Mouse (Mus musculus): ENCODE measurements at regions not wholly inside any gene's neighbourhood (a gene's known extent, or its start where the extent isn't known, plus 50 kb on each side); places are given as distances from the start of the nearest gene placed in this dataset.

DNA sequence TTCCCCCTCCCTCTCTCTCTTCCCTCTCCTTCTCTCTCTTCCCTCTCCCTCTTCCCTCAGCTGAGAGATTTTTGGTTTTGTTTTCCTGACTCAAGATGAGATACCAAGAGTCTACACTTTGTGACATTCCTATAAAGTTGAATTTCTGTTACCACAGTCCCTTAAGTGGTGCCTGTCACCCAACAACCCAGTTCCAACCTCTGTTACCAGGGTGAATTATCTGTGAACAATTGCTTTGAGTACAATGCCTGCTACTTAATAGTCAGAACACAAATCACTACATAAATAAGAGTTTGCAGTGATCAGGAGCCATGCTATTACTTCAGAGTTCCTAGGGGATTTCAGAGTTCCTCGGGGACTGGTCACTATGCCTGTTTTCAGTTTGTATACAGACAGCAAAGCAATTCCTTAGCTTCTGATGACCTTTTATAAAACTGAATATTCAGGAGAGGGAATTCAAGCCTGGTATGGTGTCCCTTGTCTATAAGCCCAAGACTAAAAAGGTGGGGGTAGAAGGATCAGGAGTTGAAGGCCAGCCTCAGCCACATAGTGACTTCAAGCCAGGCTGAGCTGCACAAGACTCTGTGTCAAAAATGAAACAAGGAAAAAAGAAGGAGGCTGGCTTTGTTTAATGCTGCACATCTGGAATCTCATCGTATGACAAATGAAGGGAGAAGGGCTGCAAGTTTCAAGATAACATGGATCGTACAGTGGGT lies 99.2 kb upstream of the F13a1 start:
- DNase-seq, result no peak

DNA sequence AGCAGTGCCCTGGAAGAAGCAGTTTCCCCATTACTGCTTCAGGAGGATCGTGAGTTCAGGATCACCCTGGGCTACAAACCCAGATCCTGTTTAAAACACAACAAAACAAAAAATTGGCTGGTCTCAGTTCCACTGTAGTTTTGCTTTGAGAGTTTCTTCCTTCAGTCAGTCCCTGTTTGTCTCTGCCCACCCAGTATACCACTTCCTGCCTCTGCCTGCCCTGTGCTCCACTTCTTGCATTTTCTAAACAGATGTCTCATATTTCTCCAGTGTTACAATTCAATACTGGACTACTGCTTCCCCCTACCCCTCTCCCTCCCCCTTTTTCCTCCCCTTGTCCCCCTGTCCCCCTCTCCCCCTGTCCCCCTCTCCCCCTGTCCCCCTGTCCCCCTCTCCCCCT lies 98.6 kb upstream of the F13a1 start:
- no peak for DNase-seq

DNA sequence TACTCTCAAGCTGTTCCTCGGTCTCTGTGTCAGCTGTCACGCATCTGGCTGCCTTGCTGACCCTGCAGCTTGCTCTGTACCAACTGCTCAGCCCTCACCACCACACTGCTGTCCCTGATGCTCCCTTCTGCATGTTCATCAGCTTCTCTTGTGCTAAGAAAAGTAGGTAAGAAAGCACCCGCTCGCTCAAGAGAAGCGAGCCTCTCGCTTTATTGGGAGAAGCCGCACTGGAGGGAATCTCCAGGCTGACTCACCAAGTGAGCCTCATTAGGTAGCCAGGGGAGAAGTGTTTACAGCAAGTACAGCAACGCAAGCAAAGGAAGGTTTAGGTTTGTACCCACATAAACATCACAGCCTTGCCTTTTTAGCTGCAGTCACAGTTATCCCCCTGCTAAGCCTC lies 97.7 kb upstream of the F13a1 start:
- DNase-seq, result no peak

DNA sequence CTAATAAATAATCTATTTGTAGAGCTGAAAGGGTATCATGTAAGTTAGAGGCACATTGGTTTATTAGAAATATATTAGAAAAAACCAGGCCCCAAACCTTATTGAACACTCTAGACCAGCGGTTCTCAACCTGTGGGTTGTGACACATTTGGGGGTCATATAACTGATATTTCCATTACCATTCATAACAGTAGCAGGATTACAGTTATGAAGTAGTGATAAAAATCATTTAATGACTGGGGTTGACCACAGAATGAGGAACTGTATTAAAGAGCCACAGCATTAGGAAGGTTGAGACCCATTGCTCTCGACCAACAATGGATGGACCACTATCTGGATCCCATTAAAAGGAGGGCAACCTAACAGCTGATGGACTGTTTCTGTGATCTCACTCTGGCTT lies 92.8 kb upstream of the F13a1 start:
- DNase-seq, result no peak

DNA sequence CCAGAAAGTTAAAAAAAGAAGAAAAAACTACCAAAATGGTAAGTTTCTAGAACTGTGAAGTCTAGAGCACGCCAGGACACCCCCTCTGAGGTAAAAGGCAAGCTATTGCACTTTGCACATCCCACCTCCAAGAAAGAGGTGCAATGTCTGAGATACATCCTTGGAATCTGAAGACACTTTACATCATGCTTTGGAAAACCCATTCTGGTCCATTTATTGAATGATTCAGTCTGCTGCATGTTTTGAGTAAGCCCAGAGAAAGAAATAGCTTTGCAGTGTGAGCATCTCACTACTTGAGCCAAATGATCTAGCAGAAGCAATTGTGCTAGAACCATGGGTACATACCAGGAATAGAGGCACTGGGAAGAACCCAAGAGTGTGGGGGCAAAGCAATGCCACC lies 85.1 kb upstream of the F13a1 start:
- no peak for DNase-seq

DNA sequence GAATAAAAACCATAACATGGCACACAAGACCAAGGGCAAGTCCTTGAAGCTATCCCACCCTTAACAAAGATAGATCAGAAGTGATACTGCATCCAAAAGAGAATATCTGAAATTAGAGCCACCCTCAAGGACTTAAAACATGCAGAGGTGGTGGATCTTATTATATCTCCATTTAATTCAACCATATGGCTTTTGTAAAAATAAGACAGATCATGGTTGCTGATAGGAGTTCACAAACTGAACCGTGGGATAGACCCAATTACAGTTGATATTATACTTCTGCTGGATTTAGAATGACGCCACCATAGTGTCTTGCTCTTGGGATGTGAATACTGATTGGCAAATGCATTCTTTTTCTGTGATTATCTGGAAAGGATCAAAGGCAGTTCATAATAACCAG lies 84.5 kb upstream of the F13a1 start:
- DNase-seq, result no peak

DNA sequence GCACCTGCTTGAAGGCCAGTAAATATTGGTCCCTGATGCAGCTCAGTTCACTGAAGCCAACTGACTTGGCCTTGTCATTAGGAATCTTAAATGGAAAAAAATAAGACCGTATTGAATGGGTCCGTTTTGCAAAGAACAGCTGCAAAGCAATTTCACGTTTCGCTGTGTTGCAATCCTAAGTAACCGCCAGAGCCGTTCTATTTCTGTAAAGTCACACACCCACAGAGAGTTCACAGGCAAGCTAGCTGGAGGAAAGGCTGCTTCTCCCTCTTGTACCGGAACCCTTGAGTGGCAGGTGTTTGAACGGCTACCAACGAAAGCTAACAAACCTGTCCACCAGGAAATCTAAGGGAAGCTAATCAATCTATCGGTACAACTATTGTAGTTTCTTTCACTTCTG lies 80.6 kb upstream of the F13a1 start:
- DNase-seq, result no peak

DNA sequence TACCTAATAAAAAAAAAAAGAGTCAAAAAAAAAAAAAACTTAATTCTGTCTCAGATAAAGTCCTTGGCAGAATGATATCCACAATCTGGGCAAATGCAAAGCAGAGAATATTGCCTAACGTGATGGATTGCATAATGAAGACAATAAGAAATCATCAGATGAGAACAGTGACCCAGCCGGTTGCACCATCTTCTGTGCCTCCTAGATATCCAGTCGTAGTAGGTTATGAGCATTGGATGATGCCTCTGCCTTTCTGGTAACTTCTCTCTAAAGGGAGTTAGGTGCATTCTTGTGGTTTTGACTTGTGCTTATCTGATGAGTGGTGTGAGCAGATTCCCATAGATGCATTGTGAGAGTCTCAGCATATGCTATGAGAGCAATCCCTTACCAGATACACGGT lies 71.6 kb upstream of the F13a1 start:
- no peak for DNase-seq

DNA sequence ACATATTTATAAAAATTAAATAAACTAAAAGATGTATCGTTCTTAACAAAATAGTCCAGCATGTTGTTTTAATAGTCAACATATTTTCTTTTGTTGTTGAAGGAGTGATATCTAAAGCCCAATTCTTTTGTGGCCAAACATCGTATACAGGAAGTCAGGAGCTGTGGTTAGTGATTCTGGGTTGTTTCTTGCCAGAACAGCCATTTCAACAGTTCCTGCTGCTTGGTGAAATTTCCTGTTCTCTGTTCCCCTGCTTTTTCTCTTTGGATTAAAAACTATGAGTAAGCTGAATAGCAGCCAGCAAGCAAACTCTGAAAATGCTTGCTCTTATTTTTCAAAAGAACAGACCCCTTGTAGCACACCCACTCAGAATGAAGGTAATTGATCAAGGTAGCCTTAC lies 70.2 kb upstream of the F13a1 start:
- DNase-seq, result no peak

DNA sequence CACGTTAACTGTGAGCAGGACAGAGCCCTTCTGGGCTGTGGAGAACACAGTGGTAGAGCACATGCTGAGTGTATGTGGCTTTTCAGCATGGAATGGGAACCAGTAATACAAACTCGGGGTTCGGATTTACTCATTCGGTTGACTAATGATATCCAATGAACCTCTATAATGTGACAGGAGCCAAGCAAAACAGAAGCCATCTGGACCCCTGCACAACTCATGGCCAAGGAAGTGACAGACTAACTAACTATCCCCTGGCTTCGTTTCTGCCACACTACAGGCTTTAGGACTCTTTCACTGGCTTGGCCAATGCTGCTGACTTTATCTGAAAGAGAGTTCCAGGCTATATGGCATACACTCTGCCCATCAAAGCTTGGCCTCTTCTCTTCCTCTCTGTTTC lies 64.3 kb upstream of the F13a1 start:
- DNase-seq, result no peak

DNA sequence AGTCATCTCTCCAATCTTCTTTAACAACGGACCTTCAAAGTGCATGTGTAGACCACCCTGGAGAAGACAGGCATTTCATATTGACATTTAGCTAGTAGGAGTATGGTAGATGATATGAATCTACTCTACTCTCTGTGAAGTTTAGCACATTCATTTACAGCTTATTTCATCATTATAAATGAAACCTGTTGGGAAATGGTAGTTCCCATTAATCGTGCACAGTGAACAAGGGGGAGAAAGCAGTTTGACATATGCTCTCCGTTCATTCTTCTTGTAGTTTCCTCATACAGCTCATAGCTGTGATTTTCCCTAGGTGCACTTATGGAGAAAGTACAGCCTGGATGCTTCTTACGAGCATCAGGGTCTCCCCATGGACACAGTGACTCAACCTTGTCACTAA lies 61.7 kb upstream of the F13a1 start:
- DNase-seq, result no peak

DNA sequence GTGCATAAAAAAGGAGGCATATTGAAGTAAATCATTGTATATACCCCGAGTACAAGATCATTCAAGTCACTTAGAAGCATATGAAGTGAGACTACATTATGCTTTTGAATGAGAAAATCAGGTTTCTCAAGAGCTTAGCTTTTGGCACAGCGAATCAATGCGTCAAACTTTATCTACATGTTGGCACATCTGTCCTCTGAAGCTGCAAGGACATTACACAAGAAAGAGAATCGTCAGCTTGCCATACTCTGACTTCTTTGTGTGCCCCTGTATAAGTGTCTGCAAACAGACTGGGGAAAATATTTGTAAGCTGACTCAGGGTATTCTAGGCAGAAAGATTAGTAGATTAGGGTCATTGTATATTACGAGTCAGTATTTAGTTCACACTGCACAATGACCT lies 57.7 kb upstream of the F13a1 start:
- no peak for DNase-seq

DNA sequence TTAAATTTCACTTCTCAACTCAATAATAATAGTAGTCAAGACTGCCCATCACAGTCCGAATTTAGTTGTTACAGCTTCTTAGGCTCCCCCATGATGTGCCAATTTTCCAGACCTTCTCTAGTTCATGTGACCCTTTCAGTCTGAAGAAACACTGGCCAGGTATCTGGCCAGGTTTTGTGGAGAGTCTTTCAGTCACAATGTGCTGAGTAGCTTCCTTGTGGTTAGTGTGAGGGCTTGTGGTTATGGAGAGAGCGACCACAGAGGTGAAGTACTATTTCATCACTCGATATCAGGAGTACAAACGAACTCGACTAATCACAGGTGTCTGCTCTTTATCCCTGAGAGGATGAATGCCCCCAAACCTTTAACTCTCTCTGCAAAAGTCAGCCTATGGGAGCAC lies 56.0 kb upstream of the F13a1 start:
- no peak for DNase-seq

DNA sequence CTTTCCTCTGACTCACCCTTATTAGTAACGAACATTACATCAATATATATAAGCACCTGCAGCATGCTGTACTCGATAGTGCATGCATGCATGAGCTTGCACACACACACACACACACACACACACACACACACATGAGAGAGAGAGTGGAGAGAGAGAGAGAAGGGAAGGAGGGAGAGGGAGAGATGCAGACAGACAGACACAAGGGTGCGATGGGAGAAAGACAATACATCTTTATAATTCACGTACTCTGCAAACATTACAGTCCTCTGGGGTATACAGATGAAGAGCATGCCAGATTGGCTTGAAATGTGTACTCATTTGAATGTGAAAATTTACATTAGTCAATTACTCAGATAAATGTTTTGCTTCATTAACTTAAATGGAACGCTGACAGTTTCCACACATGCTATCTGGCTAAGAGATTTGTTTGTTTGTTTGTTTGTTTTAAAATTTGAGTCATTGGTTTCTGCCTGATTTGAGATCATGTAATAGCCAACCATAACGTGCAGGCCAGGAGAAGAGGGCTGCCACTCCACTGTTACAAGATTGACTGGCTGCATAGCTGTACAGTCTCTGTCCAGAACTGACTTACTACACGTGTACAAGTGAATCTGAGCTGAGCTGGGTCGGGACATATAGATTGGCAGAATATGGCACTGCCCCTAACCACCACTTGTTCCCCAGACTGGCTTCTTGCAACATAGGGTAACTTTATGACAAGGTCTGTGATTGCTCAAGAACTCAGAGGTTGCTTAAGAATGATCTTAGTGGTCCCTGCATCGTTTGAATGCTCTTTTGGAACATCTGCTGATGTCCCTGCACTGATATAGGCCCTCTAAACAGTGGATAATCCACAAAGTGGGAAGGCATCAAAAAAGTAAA lies 54.6 kb upstream of the F13a1 start:
- no peak for DNase-seq

DNA sequence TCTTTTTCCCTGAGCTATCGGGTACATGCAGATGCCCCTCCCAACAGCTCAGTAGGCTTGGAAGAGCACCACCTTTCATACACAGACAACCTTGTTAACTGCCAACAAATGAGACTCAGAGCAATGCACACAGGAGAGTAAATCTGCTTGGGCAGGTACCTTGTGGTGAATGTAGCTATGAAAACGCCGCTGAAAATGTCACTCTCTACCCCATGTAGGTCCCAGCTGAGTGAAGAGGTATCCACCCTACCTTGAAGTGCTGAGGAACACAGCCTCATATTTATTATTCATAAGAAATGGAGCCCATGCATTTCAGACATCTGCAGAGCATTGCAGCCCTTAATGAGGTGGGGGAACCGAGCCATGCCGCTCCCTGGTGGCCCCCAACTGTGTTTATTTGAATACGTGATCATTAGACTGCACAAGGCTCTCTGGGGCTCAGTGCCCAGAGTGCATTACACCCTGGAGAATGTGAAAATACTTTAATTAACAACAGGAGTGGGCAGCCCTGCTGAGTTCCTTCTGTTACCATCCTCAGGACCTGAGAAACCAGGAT lies 53.8 kb upstream of the F13a1 start:
- no peak for DNase-seq

DNA sequence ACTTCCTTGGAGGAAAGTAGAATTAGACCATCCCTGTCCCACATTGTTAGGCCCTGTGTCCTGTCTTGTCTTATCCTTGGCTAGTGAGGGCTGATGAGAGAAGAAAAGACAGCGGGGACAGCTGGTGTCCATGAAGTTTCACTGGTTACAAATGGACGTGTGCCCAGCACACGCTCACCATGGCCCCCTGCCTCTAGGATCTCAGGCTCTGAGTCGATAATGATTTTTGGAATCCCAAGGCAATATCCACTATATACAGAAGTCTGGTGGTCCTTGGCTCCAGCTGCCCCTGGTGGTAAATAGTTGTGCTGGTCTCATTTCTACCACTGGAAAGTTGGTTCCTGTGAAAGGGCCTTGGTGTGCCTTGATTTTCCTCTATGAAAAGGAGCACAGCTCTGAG lies 51.7 kb upstream of the F13a1 start:
- no peak for DNase-seq

Measured in right cerebral cortex, postnatal 14 days (tissue).